Mouse (Mus musculus): ENCODE measurements around the gene Ift122.

DNA sequence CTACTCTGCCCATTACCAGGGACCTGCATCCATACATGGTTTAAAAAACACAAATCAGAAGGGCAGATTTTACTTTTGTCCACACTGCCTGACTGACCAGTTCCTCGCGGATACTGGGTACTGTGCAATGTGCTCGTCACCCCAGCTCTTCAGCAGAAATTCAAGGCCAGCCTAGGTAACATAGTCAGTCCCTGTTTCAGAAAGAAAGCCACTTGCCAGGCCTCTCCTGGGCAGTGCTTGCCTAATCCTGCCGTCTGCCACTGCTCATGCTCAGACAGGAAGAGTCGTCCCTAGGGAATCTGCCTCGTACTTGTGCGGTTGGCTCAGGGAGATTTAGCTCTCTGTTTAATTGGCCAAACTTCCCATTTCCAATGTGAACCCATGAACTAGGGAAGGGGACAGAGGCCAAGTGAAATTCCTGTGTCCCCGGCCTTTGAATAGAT is 48.2 kb downstream of the Ift122 start:
- TF ChIP-seq POLR2A (IDR thresholded peaks at IDR 0.05; ENCODE audit: low read depth, low read length) (no peak), CTCF (IDR thresholded peaks at IDR 0.05; ENCODE audit: extremely low read depth, insufficient read depth, insufficient read length, insufficient replicate concordance) (no peak)
